Mouse (Mus musculus) adrenal gland, postnatal 0 days (tissue): ENCODE measurements around the gene Gm8113. TPM values are rescaled to one million over a fixed set of nuclear protein-coding genes. Genes with fewer than 3 reads are reported as not detected.

Experiments used
- polyA plus RNA-seq: library from polyadenylated mRNA; unstranded; fragments of >200 nt; fragmentation: Nextera tagmentation; extraction: Ambion mirVana; gene quantifications from 2 replicates; pipeline ENCODE4 v1.2.1, GENCODE M21; 2015

Gm8113 gene
- 6.8 and 7.0 TPM in 2 replicates for polyA plus RNA-seq

DNA sequence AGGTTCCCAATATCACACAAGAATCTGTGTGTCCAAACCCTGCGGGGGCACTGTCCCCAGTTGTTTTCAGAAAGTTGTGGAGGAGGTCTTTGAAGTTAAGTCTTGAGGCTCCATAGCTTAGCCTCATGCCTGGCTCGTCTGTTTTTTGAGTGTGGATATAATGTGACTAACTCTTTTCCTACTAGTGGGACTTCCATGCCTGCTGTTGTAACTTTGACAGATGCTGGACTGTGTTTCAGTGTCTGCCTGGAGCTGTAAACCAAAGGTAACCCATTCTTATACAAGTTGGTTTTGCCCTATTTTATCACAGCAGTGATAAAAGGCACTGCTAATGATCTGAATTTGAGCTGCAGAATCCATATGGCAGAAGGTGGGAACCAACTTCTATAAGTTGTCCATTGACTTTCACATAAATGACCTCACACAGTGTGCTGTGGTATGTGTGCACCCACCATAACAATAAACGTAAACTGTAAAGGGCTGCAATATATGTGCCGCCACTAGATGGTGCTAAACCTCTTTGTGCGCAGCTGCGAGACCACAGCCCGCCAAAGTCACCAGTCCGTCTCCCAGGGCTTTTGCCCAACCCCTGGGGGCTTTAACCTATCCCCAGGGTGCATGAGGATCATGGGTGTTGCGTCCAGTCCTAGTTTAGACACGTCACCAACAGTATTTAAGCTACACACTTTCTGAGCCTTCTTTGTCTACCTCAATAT, at the start of gene Gm8113:
Gm8113 (plus strand) TSS at position 703 of the 716 bp plus-strand sequence.

DNA sequence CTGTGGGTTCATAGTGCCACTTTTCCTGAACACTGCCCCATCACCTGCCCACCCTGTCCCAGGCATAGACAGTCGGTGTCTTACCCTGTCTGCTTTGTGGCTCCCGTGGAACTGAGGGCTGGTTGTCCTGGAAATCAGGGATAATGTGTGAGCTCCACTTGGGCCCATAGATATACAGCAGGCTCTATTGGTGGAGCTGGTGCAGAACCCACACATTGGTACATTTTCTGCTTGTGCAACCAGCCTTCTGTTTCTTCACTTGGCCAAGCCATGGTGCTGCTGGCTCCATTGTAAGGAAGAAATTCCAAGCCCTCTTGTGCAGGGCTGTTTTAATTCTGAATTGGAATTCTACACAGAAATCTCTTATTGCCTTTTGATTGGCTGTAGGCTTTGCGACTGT, 49.8 kb upstream of the Gm8113 start, which contains the start of gene Ear1:
Ear1 (minus strand) TSS at position 101 of the 400 bp plus-strand sequence.

DNA sequence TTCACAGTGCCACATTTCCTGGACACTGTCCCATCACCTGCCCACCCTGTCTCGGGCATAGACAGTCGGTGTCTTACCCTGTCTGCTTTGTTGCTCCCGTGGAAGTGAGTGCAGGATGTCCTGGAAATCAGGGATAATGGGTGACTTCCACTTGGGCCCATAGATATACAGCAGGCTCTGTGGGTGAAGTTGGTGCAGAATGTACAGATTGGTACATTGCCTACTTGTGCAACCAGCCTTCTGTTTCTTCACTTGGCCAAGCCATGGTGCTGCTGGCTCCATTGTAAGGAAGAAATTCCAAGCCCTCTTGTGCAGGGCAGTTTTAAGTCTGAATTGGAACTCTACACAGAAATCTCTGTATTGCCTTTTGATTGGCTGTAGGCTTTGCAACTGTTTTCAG, 1.7 kb upstream of the Gm8113 start, which contains the start of gene Ear10:
Ear10 (minus strand) TSS at position 101 of the 400 bp plus-strand sequence.

DNA sequence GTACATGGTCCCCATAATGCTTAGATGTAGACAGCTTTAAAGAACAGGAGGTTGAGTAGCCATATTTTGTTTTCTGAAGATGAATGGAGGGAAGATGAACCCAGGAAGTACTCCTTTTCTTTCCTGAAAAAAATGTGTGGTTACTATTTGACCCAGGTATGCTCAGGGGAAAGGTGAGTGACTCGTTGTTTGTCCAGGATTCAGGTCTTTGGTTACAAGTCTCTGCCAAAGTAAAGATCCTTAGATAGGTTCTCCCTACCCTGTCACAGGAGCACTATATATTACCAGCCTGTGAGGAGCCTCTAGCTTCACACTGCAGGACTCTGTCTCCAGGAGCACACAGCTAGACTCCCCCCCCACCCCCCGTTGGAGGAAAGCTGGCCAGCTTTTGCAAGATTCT, 31.6 kb downstream of the Gm8113 start, which contains the start of gene Ang5:
Ang5 (plus strand) TSS at position 301 of the 400 bp plus-strand sequence.

Other genes with a start within 250 kb of the Gm8113 start
- gene Gm8165, start 248.2 kb upstream of the Gm8113 start, polyA plus RNA-seq: not detected in 2 replicates
- 0.68 and 1.2 TPM in 2 replicates for gene Gm7324, start 227.6 kb upstream of the Gm8113 start, polyA plus RNA-seq
- not detected in 2 replicates for gene Gm16506, start 197.9 kb upstream of the Gm8113 start, polyA plus RNA-seq
- 0.07 TPM in 1 of 2 replicates, not detected in the other for gene Gm6526, start 177.5 kb upstream of the Gm8113 start, polyA plus RNA-seq
- gene Gm8180, start 140.6 kb upstream of the Gm8113 start, polyA plus RNA-seq: not detected in 2 replicates
- gene Ear1, start 49.9 kb upstream of the Gm8113 start, polyA plus RNA-seq: 0.39 and 0.54 TPM in 2 replicates
- gene Ear10, start 1.8 kb upstream of the Gm8113 start, polyA plus RNA-seq: not detected in 2 replicates
- not detected in 2 replicates for gene Ang5, start 31.7 kb downstream of the Gm8113 start, polyA plus RNA-seq
- gene Ang6, start 76.9 kb downstream of the Gm8113 start, polyA plus RNA-seq: not detected in 2 replicates
- 3.6 and 6.8 TPM in 2 replicates for gene Ear2, start 177.3 kb downstream of the Gm8113 start, polyA plus RNA-seq
- gene Gm3327, start 198.5 kb downstream of the Gm8113 start, polyA plus RNA-seq: not detected in 2 replicates